Mouse (Mus musculus): ENCODE measurements at regions not wholly inside any gene's neighbourhood (a gene's known extent, or its start where the extent isn't known, plus 50 kb on each side); places are given as distances from the start of the nearest gene placed in this dataset.

DNA sequence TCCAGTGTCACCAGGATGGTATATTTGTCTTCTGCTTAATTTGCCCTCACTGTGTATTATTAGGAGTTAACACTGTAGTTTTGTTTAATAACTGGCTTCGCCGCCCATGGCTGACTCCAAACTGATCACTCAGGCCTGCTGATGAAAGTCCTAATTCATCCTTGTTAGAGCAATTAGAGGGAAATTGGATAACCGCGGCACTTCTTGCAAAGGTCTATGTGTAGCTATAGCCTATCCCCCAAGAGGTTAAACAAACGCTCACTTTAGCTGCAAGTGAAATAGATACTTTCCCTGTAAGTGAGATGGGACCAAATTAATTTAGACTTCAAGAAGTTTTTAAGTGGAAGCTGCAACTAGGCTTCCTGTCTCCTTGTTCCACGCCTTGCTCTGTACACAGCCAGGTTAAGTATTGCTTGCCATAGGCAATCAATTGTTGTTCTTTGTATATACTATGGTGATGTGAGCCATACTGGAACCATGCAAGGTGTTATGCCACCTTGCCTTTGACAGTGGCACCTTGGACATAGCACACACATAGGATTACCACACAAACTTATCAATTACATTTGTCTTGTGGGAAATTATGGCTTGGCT is 130.9 kb upstream of the Kirrel3 start:
- no peak for TF ChIP-seq POLR2A (IDR thresholded peaks at IDR 0.05; ENCODE audit: borderline replicate concordance, insufficient read depth, low read length)
- no peak for TF ChIP-seq CTCF (IDR thresholded peaks at IDR 0.05; ENCODE audit: borderline replicate concordance, insufficient read depth, low read depth, low read length)

All from cerebellum, adult 2 months (tissue).